Mouse (Mus musculus) MEL (cell line): ENCODE results near the gene Sec16b. TPM values are rescaled to one million over a fixed set of nuclear protein-coding genes. Genes with fewer than 3 reads are reported as not detected.

Experiments
- DNase-seq: peaks from one replicate; pipeline ENCODE4 v3.0.0; 2011; ENCODE audit warnings: low read depth, low spot score
- H3K27ac ChIP-seq: 2 replicates; pipeline ENCODE4 v1.5.1; 2012; ENCODE audit warnings: low read depth, mild to moderate bottlenecking, control low read depth, low read length, moderate library complexity; ENCODE audit not compliant: control insufficient read depth
- H3K27me3 ChIP-seq, 2 experiments: fragments of 150-350 bp in 1 of 2; sonication (generic) in 1 of 2; 2 replicates each; pipeline ENCODE4 v1.6.1; 2012; ENCODE audit warnings: low read length in 2 of 2, mild to moderate bottlenecking in 2 of 2, improper control_type of control experiment in 1 of 2, moderate library complexity in 1 of 2; ENCODE audit not compliant: insufficient read depth in 2 of 2, control insufficient read depth in 1 of 2
- H3K36me3 ChIP-seq, 2 experiments: 2 replicates each; pipeline ENCODE4 v1.6.1; 2012 to 2014; ENCODE audit warnings: low read length in 2 of 2, improper control_type of control experiment in 1 of 2, inconsistent platforms in 1 of 2, mild to moderate bottlenecking in 1 of 2; ENCODE audit not compliant: insufficient read depth in 2 of 2, control insufficient read depth in 1 of 2
- H3K4me1 ChIP-seq, 2 experiments: fragments of 150-350 bp in 1 of 2; sonication (generic) in 1 of 2; 2 replicates each; pipeline ENCODE4 v1.6.1; 2012; ENCODE audit warnings: low read length in 2 of 2, improper control_type of control experiment in 1 of 2, mild to moderate bottlenecking in 1 of 2; ENCODE audit not compliant: insufficient read depth in 2 of 2, control insufficient read depth in 1 of 2
- H3K4me3 ChIP-seq, 2 experiments: fragments of 150-350 bp in 1 of 2; sonication (generic) in 1 of 2; 2 replicates each; pipeline ENCODE4 v1.5.1; 2012; ENCODE audit warnings: low read depth in 2 of 2, low read length in 2 of 2, mild to moderate bottlenecking in 2 of 2, moderate library complexity in 2 of 2, control low read depth in 1 of 2, improper control_type of control experiment in 1 of 2; ENCODE audit not compliant: control insufficient read depth in 1 of 2, insufficient read depth in 1 of 2
- H3K79me2 ChIP-seq: 2 replicates; pipeline ENCODE4 v1.6.1; 2012; ENCODE audit warnings: mild to moderate bottlenecking, low read length, moderate library complexity; ENCODE audit not compliant: control insufficient read depth, poor library complexity, insufficient read depth
- H3K9ac ChIP-seq: 2 replicates; pipeline ENCODE4 v1.6.1; 2012; ENCODE audit warnings: low read depth, mild to moderate bottlenecking, control low read depth, low read length, moderate library complexity; ENCODE audit not compliant: control insufficient read depth, poor library complexity, severe bottlenecking
- H3K9me3 ChIP-seq: fragments of 150-350 bp; sonication (generic); replicated peaks from 2 replicates; pipeline ENCODE4 v1.6.1; 2012; ENCODE audit warnings: mild to moderate bottlenecking, low read length, improper control_type of control experiment, moderate library complexity; ENCODE audit not compliant: insufficient read depth
- BHLHE40 ChIP-seq: IDR thresholded peaks from 2 replicates; pipeline ENCODE4 v1.6.1; 2012; ENCODE audit warnings: low read depth, mild to moderate bottlenecking, inconsistent platforms, low read length, improper control_type of control experiment, borderline replicate concordance
- CHD1 ChIP-seq: IDR thresholded peaks from 2 replicates; pipeline ENCODE4 v1.6.1; 2012; ENCODE audit warnings: low read depth, mild to moderate bottlenecking, inconsistent platforms, low read length, improper control_type of control experiment
- CHD2 ChIP-seq: IDR thresholded peaks from 2 replicates; pipeline ENCODE4 v1.6.1; 2011; ENCODE audit warnings: low read length, improper control_type of control experiment
- EP300 ChIP-seq, 2 experiments: IDR thresholded peaks; 2 replicates each; pipeline ENCODE4 v1.6.1; 2011; ENCODE audit warnings: improper control_type of control experiment in 2 of 2, low read length in 2 of 2, low read depth in 1 of 2, mild to moderate bottlenecking in 1 of 2
- ETS1 ChIP-seq: IDR thresholded peaks from 2 replicates; pipeline ENCODE4 v1.6.1; 2012; ENCODE audit warnings: low read depth, mild to moderate bottlenecking, inconsistent platforms, low read length, improper control_type of control experiment, moderate library complexity
- GABPA ChIP-seq: IDR thresholded peaks from 2 replicates; pipeline ENCODE4 v1.6.1; 2012; ENCODE audit warnings: low read depth, mild to moderate bottlenecking, inconsistent platforms, low read length, improper control_type of control experiment, moderate library complexity
- GATA1 ChIP-seq: IDR thresholded peaks from 2 replicates; pipeline ENCODE4 v1.6.1; 2011; ENCODE audit warnings: low read depth, low read length, improper control_type of control experiment
- HCFC1 ChIP-seq: IDR thresholded peaks from 2 replicates; pipeline ENCODE4 v1.6.1; 2012; ENCODE audit warnings: low read depth, mild to moderate bottlenecking, inconsistent platforms, low read length, improper control_type of control experiment, moderate library complexity
- KAT2A ChIP-seq: conservative IDR thresholded peaks from 2 replicates; pipeline ENCODE4 v1.6.1; 2012; ENCODE audit warnings: low read depth, low read length, improper control_type of control experiment, inconsistent platforms
- MAFK ChIP-seq: IDR thresholded peaks from 2 replicates; pipeline ENCODE4 v1.6.1; 2011; ENCODE audit warnings: low read depth, mild to moderate bottlenecking, low read length, improper control_type of control experiment, borderline replicate concordance
- MAX ChIP-seq: IDR thresholded peaks from 2 replicates; pipeline ENCODE4 v1.6.1; 2011; ENCODE audit warnings: low read length, improper control_type of control experiment
- MAZ ChIP-seq: IDR thresholded peaks from 2 replicates; pipeline ENCODE4 v1.6.1; 2012; ENCODE audit warnings: low read depth, mild to moderate bottlenecking, inconsistent platforms, low read length, improper control_type of control experiment
- MYB ChIP-seq: IDR thresholded peaks from 2 replicates; pipeline ENCODE4 v1.6.1; 2011; ENCODE audit warnings: mild to moderate bottlenecking, low read depth, low read length, improper control_type of control experiment
- NRF1 ChIP-seq: IDR thresholded peaks from 2 replicates; pipeline ENCODE4 v1.6.1; 2014; ENCODE audit warnings: low read depth, mild to moderate bottlenecking, inconsistent platforms, low read length, improper control_type of control experiment, moderate library complexity; ENCODE audit not compliant: poor library complexity, insufficient read depth, severe bottlenecking
- POLR2AphosphoS2 ChIP-seq: IDR thresholded peaks from 2 replicates; pipeline ENCODE4 v1.6.1; 2011; ENCODE audit warnings: low read length, improper control_type of control experiment
- RAD21 ChIP-seq: IDR thresholded peaks from 2 replicates; pipeline ENCODE4 v1.6.1; 2011; ENCODE audit warnings: mild to moderate bottlenecking, low read depth, low read length, improper control_type of control experiment
- RCOR1 ChIP-seq: IDR thresholded peaks from 2 replicates; pipeline ENCODE4 v1.6.1; 2012; ENCODE audit warnings: low read depth, mild to moderate bottlenecking, inconsistent platforms, low read length, improper control_type of control experiment
- SIN3A ChIP-seq: IDR thresholded peaks from 2 replicates; pipeline ENCODE4 v1.6.1; 2012; ENCODE audit warnings: low read length, improper control_type of control experiment, inconsistent platforms
- SMC3 ChIP-seq: IDR thresholded peaks from 2 replicates; pipeline ENCODE4 v1.6.1; 2011; ENCODE audit warnings: low read depth, low read length, improper control_type of control experiment
- TAL1 ChIP-seq: IDR thresholded peaks from 2 replicates; pipeline ENCODE4 v1.6.1; 2012; ENCODE audit warnings: mild to moderate bottlenecking, inconsistent platforms, low read length, moderate library complexity, mixed read lengths
- TBP ChIP-seq: IDR thresholded peaks from 2 replicates; pipeline ENCODE4 v1.8.0; 2011; ENCODE audit warnings: low read depth, low read length, improper control_type of control experiment
- USF1 ChIP-seq: IDR thresholded peaks from 2 replicates; pipeline ENCODE4 v1.6.1; 2014; ENCODE audit warnings: low read depth, mild to moderate bottlenecking, inconsistent platforms, low read length, improper control_type of control experiment, moderate library complexity
- ZC3H11A ChIP-seq: IDR thresholded peaks from 2 replicates; pipeline ENCODE4 v1.6.1; 2012; ENCODE audit warnings: low read depth, mild to moderate bottlenecking, inconsistent platforms, low read length, improper control_type of control experiment
- ZKSCAN1 ChIP-seq: IDR thresholded peaks from 2 replicates; pipeline ENCODE4 v1.6.1; 2012; ENCODE audit warnings: low read depth, mild to moderate bottlenecking, inconsistent platforms, low read length, improper control_type of control experiment, moderate library complexity
- ZMIZ1 ChIP-seq: IDR thresholded peaks from 2 replicates; pipeline ENCODE4 v1.6.1; 2012; ENCODE audit warnings: low read depth, mild to moderate bottlenecking, inconsistent platforms, low read length, improper control_type of control experiment, moderate library complexity
- ZNF384 ChIP-seq: IDR thresholded peaks from 2 replicates; pipeline ENCODE4 v1.6.1; 2012; ENCODE audit warnings: low read depth, mild to moderate bottlenecking, inconsistent platforms, low read length, improper control_type of control experiment
- polyA plus RNA-seq, 2 experiments: library from polyadenylated mRNA; stranded (reverse) in 1 of 2; unstranded in 1 of 2; fragments of >175 nt in 1 of 2; fragments of >200 nt in 1 of 2; gene quantifications; 2 replicates each; pipeline versions ENCODE4 v1.2.1 to v1.2.4; 2012; ENCODE audit warnings: low replicate concordance in 2 of 2, low read depth in 1 of 2; ENCODE audit not compliant: insufficient read length in 2 of 2, insufficient read depth in 1 of 2, missing spikeins in 1 of 2
- total RNA-seq: library from RNA; depleted of rRNA; stranded (reverse); fragments of 300-350 nt; gene quantifications from 2 replicates; pipeline ENCODE4 v1.2.3, GENCODE M21; 2012

The Sec16b gene
- total and polyA plus RNA-seq, 3 experiments: 0.03 to 0.04 TPM; not detected in 1

GRCm38 (mm10) chr1:157484161-157484560, 22.4 kb upstream of the Sec16b start (continued):
- no peak for TF ChIP-seq RAD21

GRCm38 (mm10) chr1:157500657-157501056, 5.9 kb upstream of the Sec16b start:
- no peak for DNase-seq
- Histone ChIP-seq H3K9me3 (no peaks in the 10 kb centered on the region), H3K36me3 (no peaks in the 10 kb centered on the region), H3K27me3 (no peaks in the 10 kb centered on the region), H3K27ac (no peak overlapping the region)
- TF ChIP-seq ZC3H11A (no peak), SIN3A (no peak), GATA1 (no peak), ZNF384 (no peak), CHD2 (no peak), SMC3 (no peak)
- TF ChIP-seq, all 39 proteins: peak for 0
- Histone ChIP-seq H3K79me2 (no peaks in the 10 kb centered on the region), H3K4me3 (no peak overlapping the region), H3K4me1 (no peaks in the 10 kb centered on the region), H3K9ac (no peak overlapping the region)

GRCm38 (mm10) chr1:157501352-157501945, 5.1 kb upstream of the Sec16b start:
- no peaks in the 10 kb centered on the region for H3K79me2 ChIP-seq
- H3K9me3 ChIP-seq: no peaks in the 10 kb centered on the region
- no peak overlapping the region for H3K4me3 ChIP-seq
- no peaks in the 10 kb centered on the region for H3K4me1 ChIP-seq
- no peak overlapping the region for H3K9ac ChIP-seq
- no peaks in the 10 kb centered on the region for H3K27me3 ChIP-seq
- no peak for DNase-seq
- TF ChIP-seq GABPA (no peak), MYB (no peak), TBP (no peak), RCOR1 (no peak), USF1 (no peak), POLR2AphosphoS2 (no peak)
- H3K27ac ChIP-seq: no peak overlapping the region
- no peaks in the 10 kb centered on the region for H3K36me3 ChIP-seq

GRCm38 (mm10) chr1:157503071-157503470, 3.5 kb upstream of the Sec16b start:
- Histone ChIP-seq H3K9ac (no peak overlapping the region), H3K27me3 (no peaks in the 10 kb centered on the region), H3K27ac (no peak overlapping the region), H3K9me3 (no peaks in the 10 kb centered on the region), H3K36me3 (no peaks in the 10 kb centered on the region), H3K79me2 (no peaks in the 10 kb centered on the region), H3K4me3 (no peak overlapping the region), H3K4me1 (no peaks in the 10 kb centered on the region)
- no peak for DNase-seq
- TF ChIP-seq SIN3A (no peak), BHLHE40 (no peak), MAX (no peak), TAL1 (no peak), NRF1 (no peak), SMC3 (no peak), GABPA (no peak), HCFC1 (no peak), ZMIZ1 (no peak), EP300 (IDR thresholded peaks at IDR 0.05; ENCODE audit: low read depth in 1 of 2, low read length in 2 of 2) (no peak), KAT2A (no peak), MAFK (no peak), CHD1 (no peak), MAZ (no peak), ETS1 (no peak), ZKSCAN1 (no peak), TBP (no peak)
